Mouse (Mus musculus) embryonic facial prominence, embryonic 11.5 days (tissue): Measurements from ENCODE around the gene Naa16. TPM values are rescaled to one million over a fixed set of nuclear protein-coding genes. Genes with fewer than 3 reads are reported as not detected.

Experiments
- ATAC-seq: fragments of 200-750 bp; cut with Nextera tagmentation; replicated peaks from 2 replicates; pipeline ENCODE4 v1.8.0; 2017; ENCODE audit warnings: low read depth; ENCODE audit not compliant: insufficient number of reproducible peaks, low FRiP score, low TSS enrichment
- DNase-seq: peaks from one replicate; pipeline ENCODE4 v3.0.0-alpha.2; 2015; ENCODE audit warnings: low spot score
- H3K27ac ChIP-seq: fragments of 300-500 bp; sonication (generic); replicated peaks from 2 replicates; pipeline ENCODE4 v1.5.1; 2014; ENCODE audit warnings: mild to moderate bottlenecking, low read depth, low read length, control low read depth
- H3K27me3 ChIP-seq: fragments of 300-500 bp; sonication (generic); 2 replicates; pipeline ENCODE4 v1.6.1; 2014; ENCODE audit warnings: mild to moderate bottlenecking, low read length, moderate library complexity, mixed read lengths; ENCODE audit not compliant: control insufficient read depth, insufficient read depth
- H3K36me3 ChIP-seq: fragments of 300-500 bp; sonication (generic); replicated peaks from 2 replicates; pipeline ENCODE4 v1.6.1; 2014; ENCODE audit warnings: low read depth, mild to moderate bottlenecking, low read length, moderate library complexity, mixed read lengths; ENCODE audit not compliant: control insufficient read depth, insufficient read depth
- H3K4me1 ChIP-seq: fragments of 300-500 bp; sonication (generic); 2 replicates; pipeline ENCODE4 v1.6.1; 2014; ENCODE audit warnings: low read length, mixed read lengths; ENCODE audit not compliant: control insufficient read depth, insufficient read depth
- H3K4me2 ChIP-seq: fragments of 300-500 bp; sonication (generic); 2 replicates; pipeline ENCODE4 v1.6.1; 2014; ENCODE audit warnings: low read depth, mild to moderate bottlenecking, control low read depth, low read length, moderate library complexity
- H3K4me3 ChIP-seq: fragments of 300-500 bp; sonication (generic); 2 replicates; pipeline ENCODE4 v1.5.1; 2014; ENCODE audit warnings: low read depth, low read length, control low read depth
- H3K9ac ChIP-seq: fragments of 300-500 bp; sonication (generic); replicated peaks from 2 replicates; pipeline ENCODE4 v1.6.1; 2014; ENCODE audit warnings: mild to moderate bottlenecking, control low read depth, low read length
- H3K9me3 ChIP-seq: fragments of 300-500 bp; sonication (generic); replicated peaks from 2 replicates; pipeline ENCODE4 v1.6.1; 2016; ENCODE audit warnings: mild to moderate bottlenecking, low read length, inconsistent platforms, mixed read lengths; ENCODE audit not compliant: control insufficient read depth
- WGBS: fragments of 180-500 bp; shearing (Covaris S2); extraction: QIAGEN DNeasy Blood & Tissue Kit; methylation state at CpG from one replicate; pipeline ENCODE4 v1.1.7; 2014; 5-methylcytosine and 5-hydroxymethylcytosine counted together
- polyA plus RNA-seq: library from polyadenylated mRNA; unstranded; fragments of >200 nt; fragmentation: Nextera tagmentation; extraction: Ambion mirVana; gene quantifications from 2 replicates; pipeline ENCODE4 v1.2.1, GENCODE M21; 2014

Gene Naa16
- polyA plus RNA-seq, 1 experiment from 2014 or later = 49.4 TPM

GRCm38 (mm10) chr14:79283952-79284351 lies 106.6 kb downstream of the Naa16 start:
- Histone ChIP-seq H3K4me1 (no peaks in the 10 kb centered on the region), H3K27ac (no peak overlapping the region), H3K9ac (no peak overlapping the region), H3K27me3 (no peaks in the 10 kb centered on the region), H3K36me3 (no peaks in the 10 kb centered on the region), H3K4me3 (no peak overlapping the region), H3K9me3 (no peaks in the 10 kb centered on the region), H3K4me2 (no peak overlapping the region)
- ATAC-seq (no peak), DNase-seq (no peak)
- WGBS = 94% methylated on average over 7 of the region's 7 CpGs

- Histone ChIP-seq H3K9ac (no peak overlapping the region), H3K27me3 (no peaks in the 10 kb centered on the region), H3K9me3 (no peaks in the 10 kb centered on the region), H3K4me1 (no peaks in the 10 kb centered on the region), H3K36me3 (no peaks in the 10 kb centered on the region), H3K27ac (no peak overlapping the region), H3K4me2 (no peak overlapping the region), H3K4me3 (no peak overlapping the region)
- DNase-seq = no peak
- ATAC-seq = no peak
- WGBS = 83% methylated on average over 9 of the region's 9 CpGs
Observed at GRCm38 (mm10) chr14:79281894-79282553, 108.6 kb downstream of the Naa16 start.

DNA sequence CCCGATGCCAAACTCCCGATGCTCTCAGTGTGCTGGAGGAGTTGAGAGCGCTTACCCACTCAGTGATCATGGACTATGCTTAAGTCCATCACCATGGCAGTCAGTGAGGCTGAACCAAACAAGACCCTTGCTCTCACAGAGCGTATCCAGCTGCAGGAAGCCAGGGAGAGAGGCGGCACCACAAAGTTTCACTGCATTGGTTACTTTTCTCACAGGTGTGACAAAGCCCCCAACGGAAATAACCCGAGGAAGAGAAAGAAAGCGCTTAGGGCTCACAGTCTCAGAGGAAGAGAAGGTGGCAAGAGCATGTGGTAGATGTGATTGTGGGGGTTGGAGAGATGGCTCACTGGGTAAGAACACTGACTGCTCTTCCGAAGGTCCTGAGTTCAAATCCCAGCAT lies 110.1 kb downstream of the Naa16 start:
- Histone ChIP-seq H3K4me2 (no peak overlapping the region), H3K27me3 (no peaks in the 10 kb centered on the region), H3K36me3 (no peaks in the 10 kb centered on the region), H3K4me3 (no peak overlapping the region), H3K9ac (no peak overlapping the region), H3K9me3 (no peaks in the 10 kb centered on the region), H3K27ac (no peak overlapping the region), H3K4me1 (no peaks in the 10 kb centered on the region)
- DNase-seq (no peak), ATAC-seq (no peak)
- WGBS = 89% methylated on average over 9 of the region's 9 CpGs

DNA sequence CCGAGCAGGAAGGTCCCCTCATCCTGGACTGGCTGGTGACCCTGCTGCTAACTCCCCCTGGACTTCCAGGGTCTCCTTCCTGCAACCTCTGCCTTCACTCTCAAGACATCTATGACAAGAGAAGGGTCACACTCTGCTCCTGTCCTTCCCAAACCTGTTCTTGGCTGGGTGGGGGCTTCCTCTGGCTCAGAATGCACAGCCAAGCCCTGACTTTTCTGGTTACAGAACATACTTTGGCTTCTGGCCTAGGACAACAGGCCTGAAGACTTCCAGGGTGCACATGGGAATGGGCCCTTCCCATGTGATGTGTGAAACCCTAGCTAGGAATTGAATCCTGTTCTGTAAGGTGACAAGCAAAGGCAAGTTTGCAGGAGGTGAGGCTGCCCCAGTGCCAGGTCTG lies 111.1 kb downstream of the Naa16 start:
- H3K4me3 ChIP-seq = no peak overlapping the region
- DNase-seq = no peak
- H3K36me3 ChIP-seq = no peaks in the 10 kb centered on the region
- H3K9ac ChIP-seq = no peak overlapping the region
- no peak overlapping the region for H3K27ac ChIP-seq
- H3K27me3 ChIP-seq = no peaks in the 10 kb centered on the region
- no peaks in the 10 kb centered on the region for H3K4me1 ChIP-seq
- no peaks in the 10 kb centered on the region for H3K9me3 ChIP-seq
- ATAC-seq = no peak
- no peak overlapping the region for H3K4me2 ChIP-seq
- WGBS = 38% methylated on average over 1 of the region's 1 CpGs

DNA sequence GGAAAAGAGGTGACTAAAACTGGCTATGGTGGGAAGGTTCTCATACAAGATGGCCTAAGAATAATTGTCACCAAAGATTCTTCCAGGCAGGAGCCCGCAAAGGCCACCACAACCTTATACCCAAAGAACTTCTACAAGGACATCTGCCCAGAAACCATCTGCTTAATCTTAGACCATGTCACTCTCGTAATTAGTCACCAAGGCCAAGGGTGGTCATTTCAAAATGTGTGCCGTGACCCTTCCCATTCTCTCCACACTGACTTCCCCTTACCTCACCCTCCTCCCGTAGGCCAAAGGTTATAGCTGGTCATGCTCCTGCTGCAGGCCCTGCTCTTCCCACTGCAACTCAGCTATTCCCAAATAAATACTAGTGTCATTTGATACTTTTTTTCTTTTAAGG lies 111.7 kb downstream of the Naa16 start:
- DNase-seq (no peak), ATAC-seq (no peak)
- WGBS = 70% methylated on average over 4 of the region's 4 CpGs
- no peaks in the 10 kb centered on the region for H3K36me3 ChIP-seq
- no peak overlapping the region for H3K9ac ChIP-seq
- no peak overlapping the region for H3K4me2 ChIP-seq
- no peaks in the 10 kb centered on the region for H3K27me3 ChIP-seq
- no peak overlapping the region for H3K27ac ChIP-seq
- H3K4me1 ChIP-seq = no peaks in the 10 kb centered on the region
- no peaks in the 10 kb centered on the region for H3K9me3 ChIP-seq
- H3K4me3 ChIP-seq = no peak overlapping the region

DNA sequence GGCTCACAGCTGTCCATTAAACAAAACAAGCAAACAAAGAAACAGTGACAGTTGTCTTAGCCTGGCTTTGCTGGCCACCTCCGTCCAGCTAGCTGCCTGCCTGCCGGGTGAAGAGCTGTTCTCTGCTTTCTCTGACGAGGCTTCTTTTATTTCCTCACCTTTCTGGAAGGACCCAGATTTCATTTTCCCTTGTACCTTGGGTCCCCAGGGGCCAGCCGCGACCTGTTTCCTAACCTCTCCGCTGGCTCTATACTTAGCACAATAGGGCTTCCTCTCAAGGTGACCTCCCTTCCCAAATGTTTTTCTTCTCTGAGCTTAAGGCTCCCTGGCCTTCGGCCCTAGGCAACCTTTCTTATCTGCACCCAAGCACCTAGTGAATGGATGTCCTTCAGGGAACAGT lies 112.7 kb downstream of the Naa16 start:
- 28% methylated on average over 7 of the region's 7 CpGs for WGBS
- no peaks in the 10 kb centered on the region for H3K36me3 ChIP-seq
- no peak overlapping the region for H3K4me2 ChIP-seq
- no peaks in the 10 kb centered on the region for H3K9me3 ChIP-seq
- H3K4me1 ChIP-seq = no peaks in the 10 kb centered on the region
- H3K27ac ChIP-seq = no peak overlapping the region
- H3K4me3 ChIP-seq = no peak overlapping the region
- DNase-seq (no peak), ATAC-seq (no peak)
- H3K9ac ChIP-seq = 0 out of 2 replicates have a peak overlapping the region, but pooled peaks have one; percentile 1
- H3K27me3 ChIP-seq = no peaks in the 10 kb centered on the region

DNA sequence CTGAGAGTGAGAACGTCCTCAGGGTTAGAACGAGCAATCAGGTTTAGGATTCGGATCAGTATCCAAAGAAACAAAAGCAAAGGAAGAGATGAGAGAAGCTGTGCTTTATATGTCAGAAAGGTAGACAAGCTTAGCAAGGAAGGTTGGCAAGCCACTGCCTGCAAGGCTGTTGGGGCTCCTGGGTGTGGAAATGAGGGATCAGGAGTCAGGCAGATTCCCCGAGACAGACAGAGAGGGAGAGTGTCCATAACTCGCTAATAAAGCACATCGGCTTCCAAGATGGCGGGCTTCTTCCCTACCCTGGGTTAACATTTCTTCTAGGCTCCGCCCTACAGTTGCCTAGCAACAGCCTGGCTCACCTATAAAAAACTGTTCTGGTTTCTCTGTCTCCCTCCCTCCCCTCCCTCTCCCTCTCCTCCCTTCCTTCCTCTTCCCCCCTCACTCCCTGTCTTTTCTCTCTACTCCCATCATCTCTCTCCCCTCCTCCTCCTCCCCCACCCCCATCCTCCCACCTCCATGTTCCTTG lies 114.6 kb downstream of the Naa16 start:
- DNase-seq (no peak), ATAC-seq (no peak)
- Histone ChIP-seq H3K4me2 (no peak overlapping the region), H3K36me3 (no peaks in the 10 kb centered on the region), H3K9ac (no peak overlapping the region), H3K27me3 (no peaks in the 10 kb centered on the region), H3K27ac (no peak overlapping the region), H3K4me1 (no peaks in the 10 kb centered on the region), H3K4me3 (no peak overlapping the region), H3K9me3 (no peaks in the 10 kb centered on the region)
- WGBS = 74% methylated on average over 8 of the region's 8 CpGs

DNA sequence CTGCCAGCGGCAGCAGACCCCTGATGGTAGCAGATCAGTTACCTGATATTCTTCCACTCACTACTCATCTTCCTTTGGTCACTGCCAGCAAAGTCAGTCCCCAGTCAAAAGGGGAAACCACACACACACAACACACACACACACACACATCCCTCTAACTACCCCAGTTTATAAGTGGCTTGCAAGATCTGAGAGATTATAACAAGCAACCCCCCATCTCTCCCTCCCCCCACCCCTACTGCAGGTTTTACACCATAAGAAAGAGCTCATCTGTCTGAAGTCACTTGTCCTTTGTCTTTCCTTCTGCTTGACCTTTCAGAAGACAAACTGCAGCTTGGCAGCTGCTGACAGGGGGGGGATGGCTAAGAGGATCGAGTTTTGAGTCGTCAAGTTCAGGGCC lies 115.1 kb downstream of the Naa16 start:
- H3K36me3 ChIP-seq = no peaks in the 10 kb centered on the region
- no peak for DNase-seq
- no peaks in the 10 kb centered on the region for H3K27me3 ChIP-seq
- no peak for ATAC-seq
- no peaks in the 10 kb centered on the region for H3K9me3 ChIP-seq
- no peak overlapping the region for H3K9ac ChIP-seq
- WGBS = 44% methylated on average over 3 of the region's 3 CpGs
- no peaks in the 10 kb centered on the region for H3K4me1 ChIP-seq
- no peak overlapping the region for H3K4me3 ChIP-seq
- no peak overlapping the region for H3K27ac ChIP-seq
- no peak overlapping the region for H3K4me2 ChIP-seq
